Mouse (Mus musculus): ENCODE measurements around the gene Inafm1.

- TF ChIP-seq POLR2A (IDR thresholded peaks at IDR 0.05; ENCODE audit: low read depth, low read length): no peak
- TF ChIP-seq CTCF (conservative IDR thresholded peaks at IDR 0.05; ENCODE audit: insufficient read depth, insufficient read length, low read depth, low read length): no peak
Observed at GRCm38 (mm10) chr7:16254195-16254594, 19.2 kb downstream of the Inafm1 start.

Data from kidney, adult 2 months (tissue).